Mouse (Mus musculus) bone marrow macrophage, adult 2 months (primary cell): ENCODE data around the gene Slc41a3.

ENCODE experiments used
- CTCF ChIP-seq: IDR thresholded peaks from 2 replicates; pipeline ENCODE4 v1.5.1; 2012; ENCODE audit warnings: low read depth, mild to moderate bottlenecking, low read length, moderate library complexity
- POLR2A ChIP-seq: IDR thresholded peaks from 2 replicates; pipeline ENCODE4 v1.6.1; 2012; ENCODE audit warnings: mild to moderate bottlenecking, low read depth, low read length, borderline replicate concordance

DNA sequence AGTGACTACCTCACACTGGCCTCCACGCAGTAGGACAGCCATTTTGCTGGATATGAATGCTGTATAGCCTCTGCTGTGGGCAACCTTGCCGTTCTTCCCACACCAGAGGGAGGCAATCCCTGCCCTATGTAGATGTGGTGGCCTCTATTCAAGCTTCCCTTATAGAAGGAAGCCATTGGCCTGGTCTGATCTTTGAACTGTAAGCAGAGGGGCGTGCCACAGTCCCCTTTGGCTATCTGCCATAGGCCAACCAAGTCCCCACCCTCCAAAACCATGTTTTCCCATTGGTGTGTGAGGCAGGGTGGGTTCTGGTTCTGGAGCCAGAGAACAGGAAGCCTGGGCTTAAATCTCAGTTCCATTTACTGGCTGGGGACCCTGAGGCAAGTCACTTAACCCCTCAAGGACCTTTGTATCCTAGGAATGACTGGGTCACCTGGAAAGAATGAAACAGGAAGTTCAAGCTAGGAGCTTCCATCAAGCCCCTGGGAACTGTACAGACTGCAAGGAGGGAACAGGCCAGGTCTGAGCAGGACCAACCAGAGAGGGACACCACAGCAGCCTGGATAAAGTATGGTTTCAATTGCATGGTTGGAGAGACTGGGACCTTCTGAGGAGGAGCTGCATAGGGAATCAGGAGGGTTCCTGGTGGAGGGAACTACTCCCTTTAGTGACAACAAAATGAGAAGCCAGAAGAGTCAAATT is 79.5 kb downstream of the Slc41a3 start:
- no peak for TF ChIP-seq POLR2A
- no peak for TF ChIP-seq CTCF
